Mouse (Mus musculus): Measurements from ENCODE around the gene Rack1.

DNA sequence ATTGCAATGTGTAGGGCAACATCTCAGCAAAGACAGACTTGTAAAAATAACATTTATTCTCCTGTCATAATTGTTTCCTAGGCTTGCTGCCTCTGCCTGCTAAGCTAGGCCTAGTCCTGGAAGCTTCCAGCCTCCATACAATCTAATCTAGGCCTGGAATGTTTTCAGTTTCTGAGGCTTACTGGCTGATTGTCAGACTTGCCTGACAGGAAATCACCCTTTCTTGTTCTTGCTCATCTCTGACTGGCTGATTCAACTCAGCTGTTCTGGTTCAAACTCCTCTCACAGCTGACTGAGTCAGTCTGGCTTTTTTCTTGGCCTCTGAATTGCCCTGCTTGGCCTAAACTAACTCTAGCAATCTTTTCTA, 20.2 kb downstream of the Rack1 start:
- no peak for TF ChIP-seq CTCF (IDR thresholded peaks at IDR 0.05; ENCODE audit: low read depth)
- no peak for TF ChIP-seq EP300 (IDR thresholded peaks at IDR 0.05; ENCODE audit: low read depth)

Data from heart, postnatal 0 days (tissue).